Mouse (Mus musculus) ovary, postnatal 36 days (tissue): ENCODE measurements at regions not wholly inside any gene's neighbourhood (a gene's known extent, or its start where the extent isn't known, plus 50 kb on each side); places are given as distances from the start of the nearest gene placed in this dataset.

ENCODE experiments used
- DNase-seq: peaks from one replicate; pipeline ENCODE4 v3.0.0; 2022; ENCODE audit warnings: low spot score, mixed read lengths

- DNase-seq = no peak
Measured at GRCm38 (mm10) chr11:90136307-90136706, 51.2 kb upstream of the Gm45716 start.
